Mouse (Mus musculus) heart, adult 2 months (tissue): ENCODE measurements around the gene Csmd2.

Experiments
- CTCF ChIP-seq: fragments of 200-600 bp; IDR thresholded peaks from 2 replicates; pipeline ENCODE4 v1.8.1; 2022; ENCODE audit warnings: antibody characterized with exemption, mild to moderate bottlenecking, moderate library complexity
- EP300 ChIP-seq: fragments of 200-500 bp; IDR thresholded peaks from 2 replicates; pipeline ENCODE4 v1.6.1; 2011; ENCODE audit warnings: low read depth, low read length, control low read depth; ENCODE audit not compliant: insufficient read depth
- POLR2A ChIP-seq: fragments of 200-500 bp; IDR thresholded peaks from 2 replicates; pipeline ENCODE4 v1.6.1; 2011; ENCODE audit warnings: mild to moderate bottlenecking, low read depth, low read length, control low read depth; ENCODE audit not compliant: insufficient read depth

- TF ChIP-seq CTCF (no peak), POLR2A (no peak), EP300 (no peak)
Measured at GRCm38 (mm10) chr4:128378946-128379345, 391.3 kb downstream of the Csmd2 start.
